Mouse (Mus musculus): ENCODE results near the gene Uncx. TPM values are rescaled to one million over a fixed set of nuclear protein-coding genes. Genes with fewer than 3 reads are reported as not detected.

Gene Uncx
- total and polyA plus RNA-seq, 2 experiments from 2014 or later, result not detected

DNA sequence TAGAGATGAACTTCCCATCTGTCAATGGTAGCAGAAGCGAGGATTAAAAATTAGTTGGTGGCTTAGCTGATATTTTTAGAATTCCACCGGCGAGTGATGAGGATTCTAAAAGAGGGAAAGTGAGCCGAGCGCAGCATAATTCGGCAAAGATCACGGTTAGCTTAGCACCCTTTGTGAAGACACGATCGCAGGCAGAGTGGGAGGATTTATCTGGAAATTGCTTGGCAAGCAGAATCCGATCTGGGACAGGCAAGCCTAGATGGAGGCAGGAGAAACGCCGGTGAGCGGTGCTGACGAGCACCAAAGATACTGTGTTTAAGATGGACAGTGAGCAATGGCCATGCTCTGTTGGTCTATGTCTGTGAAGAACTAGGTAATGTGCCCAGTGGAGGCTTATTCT is 41.0 kb upstream of the Uncx start:
- TF ChIP-seq EP300 (IDR thresholded peaks at IDR 0.05; ENCODE audit: low read depth) (no peak), CTCF (IDR thresholded peaks at IDR 0.05; ENCODE audit: low read depth) (no peak)
- H3K4me2 ChIP-seq (ENCODE audit: low read depth, low read length), result no peak overlapping the region
- DNase-seq (ENCODE audit: low spot score) (no peak), ATAC-seq (ENCODE audit: insufficient read depth, low read depth) (no peak)
- H3K36me3 ChIP-seq (replicated peaks; ENCODE audit: control insufficient read depth, insufficient read depth, low read length), result no peaks in the 10 kb centered on the region
- H3K27ac ChIP-seq (ENCODE audit: low read depth), result no peak overlapping the region
- no peak overlapping the region for H3K9ac ChIP-seq (replicated peaks; ENCODE audit: low read depth, low read length)
- no peaks in the 10 kb centered on the region for H3K4me1 ChIP-seq (ENCODE audit: control insufficient read depth, insufficient read depth)
- peaks cover 17% of the 10 kb centered on the region; the same call in 1 of the 2 replicates for H3K27me3 ChIP-seq (ENCODE audit: control insufficient read depth, insufficient read depth, low read length)
- no peak overlapping the region for H3K4me3 ChIP-seq (ENCODE audit: low read depth, low read length)
- H3K9me3 ChIP-seq (replicated peaks; ENCODE audit: control insufficient read depth, low read length), result no peaks in the 10 kb centered on the region
- WGBS, result 69% methylated on average over 14 of the region's 14 CpGs

- Histone ChIP-seq H3K36me3 (replicated peaks; ENCODE audit: control insufficient read depth, insufficient read depth, low read length) (no peaks in the 10 kb centered on the region), H3K27me3 (ENCODE audit: control insufficient read depth, insufficient read depth, low read length) (peaks cover 22% of the 10 kb centered on the region), H3K9ac (replicated peaks; ENCODE audit: low read depth, low read length) (no peak overlapping the region), H3K27ac (ENCODE audit: low read depth) (no peak overlapping the region), H3K4me1 (ENCODE audit: control insufficient read depth, insufficient read depth) (no peaks in the 10 kb centered on the region), H3K4me3 (ENCODE audit: low read depth, low read length) (no peak overlapping the region), H3K4me2 (ENCODE audit: low read depth, low read length) (no peak overlapping the region), H3K9me3 (replicated peaks; ENCODE audit: control insufficient read depth, low read length) (no peaks in the 10 kb centered on the region)
- ATAC-seq (ENCODE audit: insufficient read depth, low read depth) (peak; percentile 33; the same call in 1 of the 2 replicates), DNase-seq (ENCODE audit: low spot score) (peak; percentile 73)
- no peak for TF ChIP-seq EP300 (IDR thresholded peaks at IDR 0.05; ENCODE audit: low read depth)
- TF ChIP-seq CTCF (IDR thresholded peaks at IDR 0.05; ENCODE audit: low read depth), result peak; percentile 85
- 3% methylated on average over 12 of the region's 14 CpGs for WGBS
Measured at GRCm38 (mm10) chr5:139505073-139505606, 38.2 kb upstream of the Uncx start.

- Histone ChIP-seq H3K36me3 (replicated peaks; ENCODE audit: control insufficient read depth, insufficient read depth, low read length) (no peaks in the 10 kb centered on the region), H3K4me2 (ENCODE audit: low read depth, low read length) (no peak overlapping the region), H3K27me3 (ENCODE audit: control insufficient read depth, insufficient read depth, low read length) (peaks cover 29% of the 10 kb centered on the region), H3K4me1 (ENCODE audit: control insufficient read depth, insufficient read depth) (no peaks in the 10 kb centered on the region), H3K27ac (ENCODE audit: low read depth) (no peak overlapping the region), H3K4me3 (ENCODE audit: low read depth, low read length) (no peak overlapping the region), H3K9ac (replicated peaks; ENCODE audit: low read depth, low read length) (no peak overlapping the region), H3K9me3 (replicated peaks; ENCODE audit: control insufficient read depth, low read length) (no peaks in the 10 kb centered on the region)
- ATAC-seq (ENCODE audit: insufficient read depth, low read depth) (no peak), DNase-seq (ENCODE audit: low spot score) (no peak)
- no peak for TF ChIP-seq EP300 (IDR thresholded peaks at IDR 0.05; ENCODE audit: low read depth)
- no peak for TF ChIP-seq CTCF (IDR thresholded peaks at IDR 0.05; ENCODE audit: low read depth)
- WGBS, result 7% methylated on average over 5 of the region's 5 CpGs
Measured at GRCm38 (mm10) chr5:139506207-139506606, 37.1 kb upstream of the Uncx start.

DNA sequence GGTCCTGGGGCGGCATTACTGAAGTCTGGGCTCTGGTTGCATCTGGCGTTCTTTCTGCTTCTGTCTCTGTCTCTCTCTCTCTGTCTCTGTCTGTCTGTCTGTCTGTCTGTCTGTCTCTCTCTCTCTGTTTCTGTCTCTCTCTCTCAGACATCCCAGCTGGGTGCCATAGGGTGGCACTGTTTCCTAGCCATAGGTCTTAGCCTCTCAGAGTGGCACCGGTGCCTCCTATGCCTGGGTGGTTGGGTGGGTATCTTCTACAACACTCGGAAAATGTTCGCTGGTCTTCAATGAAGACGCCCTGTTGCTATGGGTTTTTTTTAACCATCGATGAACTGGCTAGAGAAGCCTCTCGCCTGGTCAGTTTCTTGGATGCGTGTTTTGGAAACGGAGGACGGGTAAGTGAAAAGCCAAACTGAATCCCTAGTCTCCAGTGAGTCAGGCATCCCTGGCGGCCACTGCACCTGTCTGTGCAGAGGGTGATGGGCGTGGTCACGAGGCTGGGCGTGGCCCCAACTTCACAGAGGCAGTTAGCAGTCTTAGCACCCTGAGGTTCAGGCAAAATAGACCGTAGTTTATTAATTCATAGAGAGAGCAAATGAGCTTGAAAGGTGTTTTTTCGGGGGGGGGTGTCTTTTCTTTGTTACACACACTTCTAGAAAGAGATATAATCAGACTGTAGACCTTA is 32.5 kb upstream of the Uncx start:
- peaks cover 19% of the 10 kb centered on the region for H3K27me3 ChIP-seq (ENCODE audit: control insufficient read depth, insufficient read depth, low read length)
- ATAC-seq (ENCODE audit: insufficient read depth, low read depth) (peak; percentile 82), DNase-seq (ENCODE audit: low spot score) (peak; percentile 24)
- WGBS, result 12% methylated on average over 17 of the region's 17 CpGs
- H3K9me3 ChIP-seq (replicated peaks; ENCODE audit: control insufficient read depth, low read length), result no peaks in the 10 kb centered on the region
- TF ChIP-seq EP300 (IDR thresholded peaks at IDR 0.05; ENCODE audit: low read depth) (no peak), CTCF (IDR thresholded peaks at IDR 0.05; ENCODE audit: low read depth) (peak; percentile 62)
- H3K4me1 ChIP-seq (ENCODE audit: control insufficient read depth, insufficient read depth), result no peaks in the 10 kb centered on the region
- no peak overlapping the region for H3K27ac ChIP-seq (ENCODE audit: low read depth)
- no peak overlapping the region for H3K9ac ChIP-seq (replicated peaks; ENCODE audit: low read depth, low read length)
- H3K4me3 ChIP-seq (ENCODE audit: low read depth, low read length), result no peak overlapping the region
- no peak overlapping the region for H3K4me2 ChIP-seq (ENCODE audit: low read depth, low read length)
- H3K36me3 ChIP-seq (replicated peaks; ENCODE audit: control insufficient read depth, insufficient read depth, low read length), result no peaks in the 10 kb centered on the region

GRCm38 (mm10) chr5:139512201-139512600 is 31.1 kb upstream of the Uncx start:
- Histone ChIP-seq H3K4me2 (ENCODE audit: low read depth, low read length) (no peak overlapping the region), H3K9me3 (replicated peaks; ENCODE audit: control insufficient read depth, low read length) (no peaks in the 10 kb centered on the region), H3K4me3 (ENCODE audit: low read depth, low read length) (no peak overlapping the region), H3K27ac (ENCODE audit: low read depth) (no peak overlapping the region), H3K27me3 (ENCODE audit: control insufficient read depth, insufficient read depth, low read length) (peaks cover 19% of the 10 kb centered on the region; the same call in 1 of the 2 replicates), H3K4me1 (ENCODE audit: control insufficient read depth, insufficient read depth) (peaks cover 9% of the 10 kb centered on the region), H3K36me3 (replicated peaks; ENCODE audit: control insufficient read depth, insufficient read depth, low read length) (no peaks in the 10 kb centered on the region), H3K9ac (replicated peaks; ENCODE audit: low read depth, low read length) (no peak overlapping the region)
- no peak for ATAC-seq (ENCODE audit: insufficient read depth, low read depth)
- DNase-seq (ENCODE audit: low spot score), result no peak
- TF ChIP-seq CTCF (IDR thresholded peaks at IDR 0.05; ENCODE audit: low read depth) (no peak), EP300 (IDR thresholded peaks at IDR 0.05; ENCODE audit: low read depth) (no peak)
- WGBS, result 71% methylated on average over 4 of the region's 4 CpGs
